Mouse (Mus musculus) left cerebral cortex, adult 8-10 months (tissue): ENCODE data around the gene Smad9. TPM values are rescaled to one million over a fixed set of nuclear protein-coding genes. Genes with fewer than 3 reads are reported as not detected.

Source experiments
- DNase-seq, 2 experiments: peaks; one replicate each; pipeline ENCODE4 v3.0.0; 2022; ENCODE audit warnings: low spot score in 2 of 2
- total RNA-seq, 4 experiments: library from RNA; stranded (reverse); gene quantifications; 2 replicates each; pipeline ENCODE4 v1.2.4; 2022

Gene Smad9
- total RNA-seq, 4 experiments from 2014 or later: 11.0 to 12.5 (median 11.6) TPM

DNA sequence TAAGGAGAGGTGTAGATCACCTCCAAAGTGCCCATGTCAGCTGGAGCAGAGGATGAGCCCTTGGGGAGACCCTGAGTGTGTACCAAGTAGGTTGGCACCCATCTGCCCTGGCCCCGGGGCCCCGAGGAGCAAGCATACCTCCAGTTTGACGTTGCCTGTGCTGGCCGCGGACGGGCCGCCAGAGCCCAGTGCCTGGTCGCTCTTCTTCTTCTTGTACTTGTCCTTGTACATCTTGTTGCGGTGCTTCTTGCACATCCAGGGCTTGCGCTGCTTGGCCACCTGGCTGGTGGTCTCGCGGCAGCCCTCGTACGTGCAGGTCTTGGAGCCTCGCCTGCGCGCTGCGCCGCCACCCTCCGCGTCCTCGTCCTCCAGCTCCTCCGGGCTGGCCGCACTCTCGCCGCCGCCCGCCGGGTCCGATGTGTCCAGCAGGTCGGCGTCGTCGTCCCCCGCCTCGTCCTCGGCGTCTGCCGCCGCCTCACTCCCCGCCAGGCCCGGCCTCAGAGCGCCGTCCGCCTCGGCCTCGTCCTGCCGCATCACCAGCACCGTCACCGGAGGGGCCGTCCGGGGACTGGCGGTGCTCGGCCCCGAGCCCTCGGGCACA, 51.8 kb downstream of the Smad9 start:
- peak; percentile 36 to 37 for DNase-seq

DNA sequence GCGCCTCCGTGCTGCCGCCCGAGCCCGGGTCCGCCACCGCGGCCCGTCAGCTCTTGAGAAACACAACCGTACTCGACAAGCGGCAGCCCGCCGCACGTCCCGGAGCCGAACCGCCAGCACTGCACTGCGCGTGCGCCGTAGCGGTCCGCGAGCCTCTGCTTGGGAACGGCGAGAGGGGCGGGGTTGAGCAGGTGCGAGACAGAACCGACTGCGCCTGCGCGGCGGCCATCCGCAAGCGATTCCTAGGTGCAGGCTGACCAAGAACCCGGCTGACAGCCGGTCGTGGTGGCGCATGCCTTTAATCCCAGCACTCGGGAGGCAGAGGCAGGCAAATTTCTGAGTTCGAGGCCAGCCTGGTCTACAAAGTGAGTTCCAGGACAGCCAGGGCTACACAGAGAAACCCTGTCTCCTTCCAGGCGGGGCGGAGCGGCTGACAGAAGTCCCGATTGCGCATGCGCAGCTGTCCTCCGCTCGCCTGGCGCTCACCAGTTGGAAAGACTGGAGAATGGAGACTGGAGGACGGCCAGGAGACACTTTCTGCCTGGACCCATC, 52.4 kb downstream of the Smad9 start, which contains the start of gene Rfxap:
Rfxap (minus strand) TSS at position 126 of the 552 bp plus-strand sequence.
- DNase-seq: peak; percentile 93 to 94

DNA sequence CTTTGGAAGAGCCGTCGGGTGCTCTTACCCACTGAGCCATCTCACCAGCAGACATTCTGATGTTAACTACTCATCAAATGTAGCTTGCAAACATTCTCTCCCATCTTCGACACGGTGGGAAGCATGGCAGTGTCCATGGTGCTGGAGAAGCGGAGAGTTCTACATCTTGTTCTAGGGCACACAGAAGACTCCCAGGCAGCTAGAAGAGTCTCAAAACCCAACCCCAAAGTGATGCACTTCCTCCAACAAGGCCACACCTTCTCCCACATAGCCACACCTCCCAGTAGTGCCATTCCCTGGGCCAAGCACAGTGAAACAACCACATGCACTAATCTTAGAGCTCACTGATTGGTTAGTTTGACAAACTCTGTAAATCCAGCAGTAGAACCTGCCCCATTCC, 53.7 kb downstream of the Smad9 start:
- no peak for DNase-seq

DNA sequence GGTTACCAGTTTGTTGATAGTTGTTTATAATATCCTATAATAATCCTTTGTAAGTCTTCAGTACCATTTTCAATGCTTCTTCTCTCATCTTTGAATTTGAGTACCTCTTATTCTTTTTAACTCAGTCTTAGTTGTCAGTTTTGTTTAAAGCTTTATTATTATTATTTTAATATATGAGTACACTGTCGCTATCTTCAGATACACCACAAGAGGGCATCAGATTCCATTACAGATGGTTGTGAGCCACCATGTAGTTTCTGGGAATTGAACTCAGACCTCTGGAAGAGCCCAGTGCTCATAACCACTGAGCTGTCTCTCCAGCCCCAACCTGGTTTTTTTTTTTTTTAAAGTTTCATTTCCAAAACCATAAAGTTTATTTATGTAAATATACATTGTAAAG, 56.2 kb downstream of the Smad9 start:
- no peak for DNase-seq

DNA sequence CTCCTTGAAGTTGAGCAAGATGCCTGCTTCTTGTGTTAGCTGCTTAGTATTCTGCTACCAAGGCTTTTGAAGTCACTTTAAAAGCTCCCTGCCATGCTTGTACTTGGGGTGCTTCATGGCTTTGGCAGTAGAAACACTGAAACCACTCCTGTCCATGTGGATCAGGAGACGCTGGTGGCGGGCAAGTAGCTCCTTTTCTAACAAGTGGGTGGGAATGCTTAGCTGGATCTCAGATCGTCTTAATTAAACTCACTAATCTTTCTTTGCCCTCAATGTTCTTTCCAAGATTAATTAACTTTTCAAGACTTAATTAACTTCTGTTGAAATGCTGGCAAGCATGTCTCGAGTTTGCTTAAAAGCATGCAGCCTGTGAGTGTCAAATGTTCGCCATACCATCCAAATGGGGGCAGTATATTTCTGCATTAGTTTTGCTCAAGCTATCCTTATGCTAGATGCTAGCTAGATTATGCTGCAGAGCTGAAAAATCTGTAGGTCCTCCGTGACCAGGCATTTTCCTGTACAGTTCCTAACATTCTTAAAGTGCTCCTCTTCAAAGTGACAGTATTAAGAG, 58.1 kb downstream of the Smad9 start:
- no peak for DNase-seq

DNA sequence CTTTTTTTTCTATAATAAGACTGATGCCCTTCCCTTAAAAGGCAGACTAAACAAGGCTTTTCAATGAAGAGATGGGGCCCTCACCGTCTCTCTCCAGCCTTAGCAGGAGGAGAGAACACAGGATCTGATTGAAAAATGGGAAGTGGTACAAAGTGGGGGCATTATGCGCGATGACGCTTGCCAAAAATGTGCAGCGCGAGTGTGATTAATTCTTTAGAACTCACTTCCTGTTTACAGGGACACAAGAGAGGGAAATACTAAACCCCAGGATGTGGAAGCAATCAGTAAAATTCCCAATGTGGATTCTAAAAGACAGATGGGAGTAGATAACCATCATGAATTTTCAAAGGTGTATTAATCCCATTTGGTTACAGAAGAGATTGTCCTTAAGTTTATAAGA, 59.2 kb downstream of the Smad9 start:
- no peak for DNase-seq

DNA sequence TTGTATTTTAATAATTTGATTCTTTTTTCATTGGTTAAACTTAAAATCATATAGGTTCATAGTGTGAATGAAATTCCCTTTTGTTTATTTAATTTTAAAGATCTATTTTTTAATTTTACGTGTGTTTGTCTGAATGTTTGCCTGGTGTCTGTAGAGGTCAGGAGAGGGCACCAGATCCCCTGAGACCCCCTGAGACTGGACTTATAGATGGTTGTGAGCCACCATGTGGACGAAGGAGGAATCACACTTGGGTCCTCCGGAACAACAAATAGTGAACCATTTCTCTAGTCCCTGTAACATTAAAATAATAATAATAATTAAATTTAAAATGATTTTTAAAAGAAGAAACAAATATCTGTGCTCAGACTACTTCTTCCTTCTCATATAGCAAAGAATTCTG, 59.9 kb downstream of the Smad9 start:
- DNase-seq: no peak

DNA sequence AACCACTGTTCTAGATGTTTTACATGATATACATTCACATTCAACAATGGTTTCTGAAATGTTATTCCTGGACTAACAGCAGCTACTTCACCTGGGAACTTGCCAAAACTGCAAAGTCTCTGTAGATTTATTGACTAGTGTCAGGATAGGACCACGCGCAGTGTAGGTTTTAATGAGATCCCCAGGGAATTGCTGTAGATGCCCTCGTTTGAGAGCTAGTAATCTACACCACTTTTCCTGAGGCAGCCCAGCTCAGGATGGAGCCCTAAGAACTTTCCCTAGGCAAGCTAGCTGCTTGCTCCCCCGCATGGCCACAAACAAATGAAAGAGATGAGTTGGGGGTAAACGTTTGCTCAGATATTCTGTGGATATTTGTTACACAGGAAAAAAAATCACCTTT, 67.1 kb downstream of the Smad9 start:
- no peak for DNase-seq

DNA sequence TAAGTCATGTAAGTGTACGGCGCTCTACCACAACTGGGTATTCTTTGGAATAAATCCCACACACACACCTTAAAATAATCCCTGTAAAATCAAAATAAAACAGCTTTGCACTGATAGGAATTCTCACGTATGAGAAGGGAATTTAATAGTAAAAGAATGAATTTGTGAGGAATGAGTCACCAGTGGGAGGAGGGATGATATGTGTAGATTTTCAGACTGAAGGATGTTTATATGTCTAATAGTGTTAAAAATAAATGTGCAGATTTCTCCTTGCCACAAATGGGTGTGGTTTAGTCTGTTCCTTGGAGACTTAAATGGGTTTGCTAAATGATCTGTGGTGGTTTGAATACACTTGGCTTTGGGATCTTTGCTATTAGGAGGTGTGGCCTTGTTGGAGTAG, 77.1 kb downstream of the Smad9 start:
- DNase-seq: no peak

DNA sequence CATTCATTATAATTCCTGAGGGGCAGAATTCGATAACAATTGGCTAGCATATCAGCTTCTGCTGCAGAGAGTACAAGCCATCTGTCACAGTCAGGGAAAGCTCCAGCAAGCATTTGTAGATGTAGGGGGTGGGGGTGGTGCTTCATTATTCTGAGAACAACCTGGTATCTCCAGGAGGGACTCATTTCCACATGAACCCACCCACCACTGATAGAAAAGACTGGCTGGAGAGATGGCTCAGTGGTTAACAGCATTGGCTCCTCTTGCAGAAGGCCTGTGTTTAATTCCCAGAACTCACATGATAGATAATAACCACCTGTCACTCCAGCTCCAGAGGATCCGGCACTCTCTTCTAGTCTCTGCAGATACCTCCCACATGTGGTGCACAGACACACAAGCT, 80.0 kb downstream of the Smad9 start:
- DNase-seq: peak in 1 of 2 experiments; percentile 34

Other genes starting within 250 kb of the Smad9 start
- gene Supt20, start 62.8 kb upstream of the Smad9 start, total RNA-seq: 10 to 100 TPM; 38.4 to 46.3 (median 41.1) TPM
- gene Gm21958, start 41.2 kb upstream of the Smad9 start, total RNA-seq: not detected
- gene Exosc8, start 20.2 kb upstream of the Smad9 start, total RNA-seq: 10 to 100 TPM; 31.9 to 36.9 (median 34.7) TPM
- 10 to 100 TPM; 13.7 to 23.2 (median 20.4) TPM for gene Alg5, start 20.0 kb upstream of the Smad9 start, total RNA-seq
- gene Rfxap, start 52.2 kb downstream of the Smad9 start, total RNA-seq: 10 to 100 TPM; 35.3 to 57.7 (median 46.8) TPM
- 10 to 100 TPM; 22.8 to 25.4 (median 23.5) TPM for gene Sertm1, start 160.3 kb downstream of the Smad9 start, total RNA-seq